Mouse (Mus musculus) limb, embryonic 14.5 days (tissue): ENCODE results near the gene Cers6. TPM values are rescaled to one million over a fixed set of nuclear protein-coding genes. Genes with fewer than 3 reads are reported as not detected.

Source experiments
- ATAC-seq: fragments of 200-750 bp; cut with Nextera tagmentation; 2 replicates; pipeline ENCODE4 v1.8.0; 2017; ENCODE audit warnings: low read depth, moderate number of reproducible peaks, moderate TSS enrichment; ENCODE audit not compliant: low FRiP score
- DNase-seq: peaks from one replicate; pipeline ENCODE4 v3.0.0-alpha.2; 2015; ENCODE audit warnings: low spot score
- H3K27ac ChIP-seq: fragments of 300-500 bp; sonication (generic); replicated peaks from 2 replicates; pipeline ENCODE4 v1.5.1; 2014; ENCODE audit warnings: low read depth, mild to moderate bottlenecking, low read length, moderate library complexity, mixed read lengths
- H3K27me3 ChIP-seq: fragments of 300-500 bp; sonication (generic); 2 replicates; pipeline ENCODE4 v1.6.1; 2014; ENCODE audit warnings: low read length, mixed read lengths; ENCODE audit not compliant: control insufficient read depth, insufficient read depth
- H3K36me3 ChIP-seq: fragments of 300-500 bp; sonication (generic); 2 replicates; pipeline ENCODE4 v1.6.1; 2014; ENCODE audit warnings: mild to moderate bottlenecking, low read length, moderate library complexity, mixed read lengths; ENCODE audit not compliant: control insufficient read depth, insufficient read depth
- H3K4me1 ChIP-seq: fragments of 300-500 bp; sonication (generic); 2 replicates; pipeline ENCODE4 v1.6.1; 2014; ENCODE audit warnings: antibody characterized with exemption, low read length, mixed read lengths; ENCODE audit not compliant: control insufficient read depth, insufficient read depth
- H3K4me2 ChIP-seq: fragments of 300-500 bp; sonication (generic); replicated peaks from 2 replicates; pipeline ENCODE4 v1.6.1; 2014; ENCODE audit warnings: low read depth, mild to moderate bottlenecking, low read length, moderate library complexity; ENCODE audit not compliant: severe bottlenecking
- H3K4me3 ChIP-seq: fragments of 300-500 bp; sonication (generic); replicated peaks from 2 replicates; pipeline ENCODE4 v1.5.1; 2014; ENCODE audit warnings: low read length
- H3K9ac ChIP-seq: fragments of 300-500 bp; sonication (generic); 2 replicates; pipeline ENCODE4 v1.6.1; 2014; ENCODE audit warnings: mild to moderate bottlenecking, low read depth, low read length, moderate library complexity; ENCODE audit not compliant: severe bottlenecking
- H3K9me3 ChIP-seq: fragments of 300-500 bp; sonication (generic); 2 replicates; pipeline ENCODE4 v1.6.1; 2016; ENCODE audit warnings: low read length; ENCODE audit not compliant: control insufficient read depth
- POLR2A ChIP-seq: fragments of 200-500 bp; IDR thresholded peaks from 2 replicates; pipeline ENCODE4 v1.8.0; 2012; ENCODE audit warnings: inconsistent platforms, mild to moderate bottlenecking, moderate library complexity, borderline replicate concordance; ENCODE audit not compliant: insufficient read depth, insufficient read length; ENCODE audit errors: extremely low read depth
- whole genome bisulfite sequencing: fragments of 180-500 bp; shearing (Covaris S2); extraction: QIAGEN DNeasy Blood & Tissue Kit; methylation state at CpG from one replicate; pipeline ENCODE4 v1.1.7; 2014; 5-methylcytosine and 5-hydroxymethylcytosine counted together
- polyA plus RNA-seq, 2 experiments: library from polyadenylated mRNA; depleted of rRNA in 1 of 2; stranded (reverse) in 1 of 2; unstranded in 1 of 2; fragments of >200 nt; fragmentation: Nextera tagmentation in 1 of 2; extraction: Ambion mirVana in 1 of 2; gene quantifications; 2 replicates each; pipeline versions ENCODE4 v1.2.1 to v1.2.3; 2012 to 2014

Cers6 gene
- polyA plus RNA-seq, 2 experiments: 10.7 to 30.9 TPM

GRCm38 (mm10) chr2:69155861-69156260 lies 294.6 kb downstream of the Cers6 start:
- H3K9ac ChIP-seq: no peak overlapping the region
- ATAC-seq: peak; percentile 62
- no peak for DNase-seq
- H3K4me2 ChIP-seq: no peak overlapping the region
- H3K9me3 ChIP-seq: no peaks in the 10 kb centered on the region
- no peak overlapping the region for H3K4me3 ChIP-seq
- H3K27ac ChIP-seq: no peak overlapping the region
- TF ChIP-seq POLR2A: no peak
- H3K36me3 ChIP-seq: no peaks in the 10 kb centered on the region
- no peaks in the 10 kb centered on the region for H3K4me1 ChIP-seq
- H3K27me3 ChIP-seq: no peaks in the 10 kb centered on the region
- WGBS: 56% methylated on average over 3 of the region's 3 CpGs

GRCm38 (mm10) chr2:69156283-69156682 lies 295.0 kb downstream of the Cers6 start:
- no peak for TF ChIP-seq POLR2A
- Histone ChIP-seq H3K27ac (no peak overlapping the region), H3K9ac (no peak overlapping the region), H3K4me1 (no peaks in the 10 kb centered on the region), H3K4me3 (no peak overlapping the region), H3K9me3 (no peaks in the 10 kb centered on the region), H3K4me2 (no peak overlapping the region), H3K36me3 (no peaks in the 10 kb centered on the region), H3K27me3 (no peaks in the 10 kb centered on the region)
- WGBS: 58% methylated on average over 7 of the region's 7 CpGs
- DNase-seq (no peak), ATAC-seq (no peak)

GRCm38 (mm10) chr2:69158907-69159306 lies 297.7 kb downstream of the Cers6 start:
- TF ChIP-seq POLR2A: no peak
- Histone ChIP-seq H3K4me3 (no peak overlapping the region), H3K4me1 (no peaks in the 10 kb centered on the region), H3K27ac (no peak overlapping the region), H3K9ac (no peak overlapping the region), H3K36me3 (no peaks in the 10 kb centered on the region), H3K4me2 (no peak overlapping the region), H3K9me3 (no peaks in the 10 kb centered on the region), H3K27me3 (no peaks in the 10 kb centered on the region)
- no peak for DNase-seq
- no peak for ATAC-seq

Other genes with a start within 250 kb of the Cers6 start
- gene 4932414N04Rik, start 205.0 kb upstream of the Cers6 start, polyA plus RNA-seq (2012; rRNA removed): not detected in 2 replicates
- gene 4932414N04Rik, start 205.0 kb upstream of the Cers6 start, polyA plus RNA-seq (2014; fragmentation: Nextera tagmentation; extraction: Ambion mirVana): not detected in 2 replicates